Mouse (Mus musculus) liver, adult 2 months (tissue): ENCODE results near the gene Bsx. TPM values are rescaled to one million over a fixed set of nuclear protein-coding genes. Genes with fewer than 3 reads are reported as not detected.

ENCODE experiments used
- DNase-seq: peaks from one replicate; pipeline ENCODE4 v3.0.0-alpha.2; 2011; ENCODE audit warnings: low read depth, low spot score; ENCODE audit errors: extremely low read depth
- H3K27ac ChIP-seq: fragments of 200-500 bp; replicated peaks from 2 replicates; pipeline ENCODE4 v1.5.1; 2012; ENCODE audit warnings: low read depth, mild to moderate bottlenecking, control low read depth, inconsistent platforms, low read length; ENCODE audit not compliant: insufficient read depth
- H3K27me3 ChIP-seq: fragments of 200-500 bp; 2 replicates; pipeline ENCODE4 v1.6.1; 2012; ENCODE audit warnings: mild to moderate bottlenecking, moderate library complexity, low read length, inconsistent platforms; ENCODE audit not compliant: control insufficient read depth, insufficient read depth
- H3K36me3 ChIP-seq: fragments of 200-500 bp; 2 replicates; pipeline ENCODE4 v1.6.1; 2012; ENCODE audit warnings: low read length, inconsistent platforms; ENCODE audit not compliant: control insufficient read depth, insufficient read depth
- H3K4me1 ChIP-seq: fragments of 200-500 bp; 2 replicates; pipeline ENCODE4 v1.6.1; 2011; ENCODE audit warnings: low read length; ENCODE audit not compliant: control insufficient read depth, insufficient read depth
- H3K4me3 ChIP-seq: fragments of 200-500 bp; 2 replicates; pipeline ENCODE4 v1.5.1; 2011; ENCODE audit warnings: low read depth, mild to moderate bottlenecking, control low read depth, low read length, moderate library complexity; ENCODE audit not compliant: insufficient read depth
- H3K79me2 ChIP-seq: fragments of 200-500 bp; 2 replicates; pipeline ENCODE4 v1.6.1; 2012; ENCODE audit warnings: inconsistent platforms, mild to moderate bottlenecking, low read length, moderate library complexity; ENCODE audit not compliant: control insufficient read depth, insufficient read depth
- H3K9ac ChIP-seq: fragments of 200-500 bp; 2 replicates; pipeline ENCODE4 v1.6.1; 2012; ENCODE audit warnings: low read depth, mild to moderate bottlenecking, control low read depth, inconsistent platforms, low read length
- CTCF ChIP-seq: fragments of 200-500 bp; IDR thresholded peaks from 2 replicates; pipeline ENCODE4 v1.5.1; 2011; ENCODE audit warnings: low read depth, low read length, control low read depth
- POLR2A ChIP-seq: fragments of 200-500 bp; IDR thresholded peaks from 2 replicates; pipeline ENCODE4 v1.6.1; 2011; ENCODE audit warnings: low read length, control low read depth; ENCODE audit not compliant: insufficient read depth; ENCODE audit errors: extremely low read depth
- WGBS: fragments of 180-500 bp; shearing (Covaris S2); methylation state at CpG from one replicate; pipeline ENCODE4 v1.1.7; 2018; 5-methylcytosine and 5-hydroxymethylcytosine counted together
- polyA plus RNA-seq: library from polyadenylated mRNA; depleted of rRNA; stranded (reverse); fragments of >200 nt; gene quantifications from 2 replicates; pipeline ENCODE4 v1.2.3, GENCODE M21; 2012
- total RNA-seq: library from RNA; depleted of rRNA; stranded (reverse); fragments of >200 nt; gene quantifications from 2 replicates; pipeline ENCODE4 v1.2.3, GENCODE M21; 2014

Gene Bsx
- total and polyA plus RNA-seq, 2 experiments = not detected

DNA sequence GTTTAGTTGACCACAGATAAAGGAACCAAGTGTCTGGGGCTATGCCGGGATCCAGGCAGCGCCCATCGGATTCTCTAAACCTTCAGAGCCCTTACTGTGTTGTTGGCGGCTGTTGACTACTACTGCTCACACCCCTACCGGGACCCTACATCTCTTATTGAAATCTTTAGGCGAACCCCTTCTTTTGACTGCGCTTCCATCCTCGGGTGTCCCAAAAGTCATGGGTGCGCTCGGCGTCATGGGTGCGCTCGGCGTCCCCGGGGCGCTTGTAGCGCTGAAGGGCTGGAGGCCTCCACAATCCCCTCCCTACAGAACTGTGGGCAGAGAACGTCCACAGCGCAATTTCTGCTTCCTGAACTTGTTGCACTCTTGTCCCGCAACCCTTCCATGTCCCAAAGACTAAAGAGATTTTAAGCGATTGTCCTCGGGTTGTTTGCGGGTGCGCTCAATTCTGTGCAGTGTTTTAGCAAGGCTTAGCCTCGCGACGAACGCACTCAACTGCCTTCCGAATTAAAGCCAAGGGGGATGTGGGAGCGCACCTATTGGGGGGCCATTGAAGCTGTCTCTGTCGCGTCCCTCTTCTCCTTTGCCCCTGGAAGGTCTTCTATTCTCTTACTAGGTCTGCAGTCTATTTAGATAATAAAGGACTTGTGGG, 4.5 kb downstream of the Bsx start:
- Histone ChIP-seq H3K27me3 (peaks cover 29% of the 10 kb centered on the region), H3K79me2 (no peaks in the 10 kb centered on the region), H3K27ac (no peak overlapping the region), H3K36me3 (no peaks in the 10 kb centered on the region), H3K4me3 (no peak overlapping the region), H3K9ac (no peak overlapping the region), H3K4me1 (no peaks in the 10 kb centered on the region)
- DNase-seq = no peak
- WGBS = 3% methylated on average over 32 of the region's 32 CpGs
- TF ChIP-seq POLR2A (no peak), CTCF (no peak)

DNA sequence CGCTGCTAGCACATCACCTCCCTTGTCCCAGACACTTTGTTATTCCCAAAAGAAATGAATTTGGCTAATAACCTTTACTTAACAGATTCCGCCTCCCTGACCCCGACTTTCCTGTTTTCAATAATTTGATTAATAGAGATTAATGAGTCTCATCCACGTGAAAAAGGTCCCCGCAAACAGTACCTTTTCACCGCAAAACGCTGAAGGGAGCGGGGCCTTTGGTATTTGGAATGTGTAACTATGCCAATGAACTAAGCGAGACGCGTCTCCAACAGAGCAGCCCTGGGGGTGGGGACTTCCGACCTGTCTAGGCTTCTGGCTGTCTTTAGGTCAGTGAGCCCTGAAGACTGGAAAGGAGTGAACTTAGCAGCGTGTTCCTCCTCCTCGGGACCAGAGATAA, 5.1 kb downstream of the Bsx start:
- no peaks in the 10 kb centered on the region for H3K36me3 ChIP-seq
- H3K27me3 ChIP-seq = peaks cover 28% of the 10 kb centered on the region
- no peak overlapping the region for H3K27ac ChIP-seq
- no peaks in the 10 kb centered on the region for H3K79me2 ChIP-seq
- TF ChIP-seq CTCF = no peak
- TF ChIP-seq POLR2A = no peak
- no peaks in the 10 kb centered on the region for H3K4me1 ChIP-seq
- WGBS = 3% methylated on average over 14 of the region's 14 CpGs
- no peak overlapping the region for H3K4me3 ChIP-seq
- DNase-seq = no peak
- no peak overlapping the region for H3K9ac ChIP-seq

DNA sequence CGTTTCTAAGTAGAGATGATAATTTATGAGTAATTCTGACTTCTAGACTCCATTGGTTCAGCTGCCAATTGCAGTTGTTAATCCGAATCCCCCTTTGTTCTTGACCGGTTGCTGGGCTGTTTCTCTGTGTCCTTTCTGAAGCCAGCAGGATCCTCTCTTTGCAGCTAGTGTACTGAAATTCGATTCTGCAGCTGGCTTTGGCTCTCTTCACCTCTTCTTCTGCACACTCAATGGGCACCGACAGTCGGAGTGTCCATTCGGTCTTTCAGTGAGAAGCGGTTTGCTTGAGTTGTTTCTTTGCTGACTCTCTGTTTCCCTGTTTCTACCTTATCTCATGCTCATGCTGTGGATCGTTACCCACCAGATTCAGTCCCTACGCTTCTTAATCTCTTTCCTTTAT, 11.7 kb downstream of the Bsx start:
- no peaks in the 10 kb centered on the region for H3K36me3 ChIP-seq
- no peak for DNase-seq
- WGBS = 52% methylated on average over 10 of the region's 10 CpGs
- H3K27ac ChIP-seq = no peak overlapping the region
- no peaks in the 10 kb centered on the region for H3K4me1 ChIP-seq
- TF ChIP-seq CTCF = no peak
- TF ChIP-seq POLR2A = no peak
- H3K27me3 ChIP-seq = peaks cover 6% of the 10 kb centered on the region; the same call in 1 of the 2 replicates
- no peak overlapping the region for H3K9ac ChIP-seq
- H3K4me3 ChIP-seq = no peak overlapping the region
- H3K79me2 ChIP-seq = no peaks in the 10 kb centered on the region

DNA sequence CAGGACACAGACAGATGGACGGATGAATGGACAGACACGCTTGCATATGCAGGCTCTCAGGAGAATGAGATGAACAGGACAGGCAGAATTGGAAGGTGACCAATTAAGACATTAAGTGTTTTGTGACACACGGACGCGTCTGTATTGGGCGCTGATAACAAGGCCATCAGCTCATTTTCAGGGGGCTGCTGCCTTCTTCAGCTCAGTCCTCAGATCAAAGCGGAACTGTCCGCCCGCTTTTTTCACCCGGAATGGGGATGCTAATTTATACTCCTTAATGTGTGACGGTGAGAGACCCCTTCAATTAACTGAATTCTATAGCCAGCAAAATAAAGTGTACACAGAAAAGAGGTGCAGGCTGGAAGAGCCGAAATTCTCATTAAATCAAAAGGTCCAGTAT, 15.5 kb downstream of the Bsx start:
- no peak overlapping the region for H3K27ac ChIP-seq
- WGBS = 65% methylated on average over 12 of the region's 12 CpGs
- H3K27me3 ChIP-seq = peaks cover 3% of the 10 kb centered on the region; the same call in 1 of the 2 replicates
- no peaks in the 10 kb centered on the region for H3K4me1 ChIP-seq
- no peak overlapping the region for H3K9ac ChIP-seq
- DNase-seq = no peak
- no peak overlapping the region for H3K4me3 ChIP-seq
- no peak for TF ChIP-seq CTCF
- no peak for TF ChIP-seq POLR2A
- no peaks in the 10 kb centered on the region for H3K36me3 ChIP-seq
- H3K79me2 ChIP-seq = no peaks in the 10 kb centered on the region

DNA sequence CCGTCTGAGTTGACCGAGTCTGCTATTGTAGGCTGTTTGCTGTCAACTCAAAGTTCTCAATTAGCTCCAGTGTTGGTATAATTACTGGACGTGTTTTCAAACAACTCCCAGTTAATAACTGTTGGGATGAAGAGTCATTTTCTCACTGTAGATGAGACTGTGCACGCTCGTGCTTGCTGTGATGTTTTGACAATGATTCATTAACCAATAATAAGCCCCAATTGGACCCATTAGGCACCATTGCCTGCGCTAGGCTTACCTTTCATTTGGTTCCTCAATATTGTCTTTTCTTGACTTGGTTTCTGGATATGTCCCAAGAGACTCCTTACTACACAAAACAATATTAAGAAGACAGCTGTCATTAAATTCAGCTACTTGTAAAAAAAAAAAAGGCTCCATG, 18.5 kb downstream of the Bsx start:
- no peak for DNase-seq
- Histone ChIP-seq H3K4me3 (no peak overlapping the region), H3K4me1 (no peaks in the 10 kb centered on the region), H3K27me3 (no peaks in the 10 kb centered on the region; the same call in 1 of the 2 replicates), H3K36me3 (no peaks in the 10 kb centered on the region), H3K27ac (no peak overlapping the region), H3K9ac (no peak overlapping the region), H3K79me2 (no peaks in the 10 kb centered on the region)
- WGBS = 84% methylated on average over 6 of the region's 6 CpGs
- TF ChIP-seq POLR2A (no peak), CTCF (no peak)

DNA sequence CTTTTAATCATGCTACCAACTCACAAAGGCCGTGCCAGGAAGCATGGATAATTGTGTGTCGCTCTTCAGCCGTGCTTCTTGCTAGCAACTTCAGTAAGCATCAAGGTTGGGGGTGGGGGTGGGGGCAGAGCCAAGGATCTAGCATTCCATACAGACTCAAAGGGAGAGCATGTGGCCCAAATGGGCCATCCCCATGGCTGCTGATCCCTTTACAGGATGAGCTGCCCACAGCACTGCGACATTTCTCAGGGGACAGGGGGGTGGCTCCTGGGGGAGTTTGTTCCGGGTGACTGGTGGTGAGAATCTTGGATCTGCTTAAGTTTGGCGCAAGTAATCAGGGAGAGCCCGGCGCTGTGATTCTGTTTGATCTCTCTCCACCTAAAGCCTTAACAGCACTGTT, 33.5 kb downstream of the Bsx start:
- WGBS = 61% methylated on average over 8 of the region's 8 CpGs
- TF ChIP-seq CTCF = no peak
- TF ChIP-seq POLR2A = no peak
- H3K4me1 ChIP-seq = no peaks in the 10 kb centered on the region
- H3K9ac ChIP-seq = no peak overlapping the region
- H3K36me3 ChIP-seq = no peaks in the 10 kb centered on the region
- no peak for DNase-seq
- H3K27me3 ChIP-seq = 0 out of 2 replicates have a peak, but pooled peaks cover 2% of the 10 kb centered on the region
- H3K79me2 ChIP-seq = no peaks in the 10 kb centered on the region
- no peak overlapping the region for H3K4me3 ChIP-seq
- H3K27ac ChIP-seq = no peak overlapping the region
